Mouse (Mus musculus): ENCODE results near the gene Zmynd8. TPM values are rescaled to one million over a fixed set of nuclear protein-coding genes. Genes with fewer than 3 reads are reported as not detected.
"Not testable (repeated sequence)": the region's sequence is repeated elsewhere in the genome, so short reads cannot be mapped to it uniquely, and the experiment has no call there.

Zmynd8 gene
- total RNA-seq, 2 experiments from 2014 or later = 32.1 to 49.9 TPM

- ATAC-seq (replicated peaks; ENCODE audit: poor library complexity) = no peak
These were observed 85.9 kb downstream of the Zmynd8 start for GRCm38 (mm10) chr2:165812889-165813288.

DNA sequence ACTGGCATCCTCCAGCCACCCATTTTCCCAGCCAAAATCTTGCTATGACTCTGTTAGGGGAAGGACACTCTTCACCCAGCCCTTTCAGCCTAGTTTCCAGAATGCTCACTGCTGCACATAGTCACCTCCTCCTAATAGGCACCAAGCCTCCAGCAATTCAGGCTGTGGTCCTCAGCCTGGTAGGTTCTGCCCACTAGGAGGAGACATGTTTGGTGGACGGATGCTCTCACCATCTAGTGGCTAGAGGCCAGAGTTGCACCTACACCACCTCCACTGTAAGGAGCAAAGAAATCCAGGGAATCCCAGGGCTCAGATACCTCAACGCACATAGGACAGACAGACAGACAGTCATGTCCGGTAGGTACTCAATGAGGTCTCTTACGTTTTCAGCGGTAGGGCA is 87.3 kb downstream of the Zmynd8 start:
- ATAC-seq (replicated peaks; ENCODE audit: poor library complexity) = peak; percentile 83

DNA sequence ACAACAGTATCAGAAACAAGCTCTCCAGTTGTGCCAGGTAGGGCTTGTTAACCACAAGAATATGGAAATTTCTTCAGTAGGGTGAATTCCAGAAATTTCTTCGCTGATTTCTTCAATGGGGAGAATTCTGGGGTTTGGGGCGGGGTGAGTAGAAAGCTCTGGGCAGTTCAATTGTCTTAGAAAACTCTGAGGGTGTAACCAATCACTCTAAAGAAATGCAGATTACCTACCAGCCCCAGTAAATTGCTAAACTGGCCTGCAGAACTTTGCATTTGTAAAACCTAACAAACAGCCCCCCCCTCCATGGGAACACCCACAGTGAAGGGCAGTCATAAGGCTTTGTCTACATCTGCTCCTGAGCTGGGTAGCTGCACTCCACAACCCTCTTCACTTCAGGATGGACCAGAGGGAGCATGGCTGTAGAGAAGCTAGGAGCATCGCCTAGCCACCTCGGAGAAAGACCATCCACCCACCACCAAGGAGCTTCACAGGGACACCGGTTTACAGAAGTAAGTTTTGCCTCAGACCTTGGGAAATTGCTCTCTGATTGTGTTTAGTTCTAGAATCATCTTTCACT is 88.8 kb downstream of the Zmynd8 start:
- no peak for ATAC-seq (replicated peaks; ENCODE audit: poor library complexity)

DNA sequence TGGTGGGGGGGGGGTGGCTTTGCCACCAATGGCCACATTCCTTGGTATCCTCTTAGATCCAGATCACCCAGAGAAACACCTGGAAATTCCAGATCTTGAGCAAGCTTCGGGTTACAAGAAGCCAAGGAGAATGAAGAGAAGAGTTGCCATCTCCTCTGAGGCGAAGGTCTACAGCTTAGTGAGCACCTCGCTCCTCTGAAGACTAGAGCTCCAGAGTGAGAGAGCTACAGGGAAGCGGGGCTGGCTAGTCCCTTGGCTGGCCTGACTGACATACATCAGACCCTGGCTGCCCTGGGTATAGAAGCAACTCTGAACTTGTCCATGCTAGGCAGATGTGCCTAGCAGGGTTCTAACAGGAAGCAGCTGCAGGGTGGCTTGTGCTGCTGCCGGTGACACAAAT is 89.7 kb downstream of the Zmynd8 start:
- ATAC-seq (replicated peaks; ENCODE audit: poor library complexity) = no peak

DNA sequence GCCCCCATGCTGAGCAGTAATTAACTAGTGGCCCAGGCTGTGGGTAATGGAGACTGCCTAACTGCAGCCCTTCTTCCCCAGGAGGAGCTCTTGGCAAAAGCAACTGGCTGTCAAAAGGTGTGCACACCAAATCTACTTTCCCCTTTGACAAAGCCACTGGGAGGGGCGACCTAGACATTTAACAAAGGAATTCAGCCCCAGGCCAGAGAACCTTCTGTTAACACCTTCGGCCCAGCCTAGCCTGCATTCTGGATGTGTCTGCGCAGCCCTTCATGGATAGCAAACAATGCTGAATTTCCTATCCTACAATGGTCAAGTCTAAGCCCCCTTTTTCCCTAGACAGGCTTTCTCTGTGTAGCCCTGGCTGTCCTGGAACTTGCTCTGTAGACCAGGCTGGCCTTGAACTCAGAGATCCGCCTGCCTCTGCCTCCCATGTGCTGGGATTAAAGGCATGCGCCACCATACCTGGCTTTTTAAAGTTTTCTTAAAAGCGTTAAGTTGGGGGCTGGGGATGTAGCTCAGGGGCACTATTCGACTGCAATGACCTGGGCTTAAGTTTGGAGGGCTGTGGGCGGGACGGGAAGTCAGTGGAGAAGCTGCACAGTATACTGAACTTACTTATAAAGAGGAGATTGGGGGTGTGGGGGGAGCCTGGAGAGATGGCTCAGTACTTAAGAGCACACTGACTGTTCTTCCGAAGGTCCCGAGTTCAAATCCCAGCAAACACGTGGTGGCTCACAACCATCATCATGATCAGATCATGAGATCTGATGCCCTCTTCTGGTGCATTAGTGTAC is 90.4 kb downstream of the Zmynd8 start:
- ATAC-seq (replicated peaks; ENCODE audit: poor library complexity) = no peak

- ATAC-seq (replicated peaks; ENCODE audit: poor library complexity) = not testable (repeated sequence)
These were observed 98.6 kb downstream of the Zmynd8 start for GRCm38 (mm10) chr2:165800174-165800573.

- no peak for ATAC-seq (replicated peaks; ENCODE audit: poor library complexity)
These were observed 100.9 kb downstream of the Zmynd8 start for GRCm38 (mm10) chr2:165797876-165798275.

- peak; percentile 82 for ATAC-seq (replicated peaks; ENCODE audit: poor library complexity)
These were observed 105.6 kb downstream of the Zmynd8 start for GRCm38 (mm10) chr2:165793283-165793638.

DNA sequence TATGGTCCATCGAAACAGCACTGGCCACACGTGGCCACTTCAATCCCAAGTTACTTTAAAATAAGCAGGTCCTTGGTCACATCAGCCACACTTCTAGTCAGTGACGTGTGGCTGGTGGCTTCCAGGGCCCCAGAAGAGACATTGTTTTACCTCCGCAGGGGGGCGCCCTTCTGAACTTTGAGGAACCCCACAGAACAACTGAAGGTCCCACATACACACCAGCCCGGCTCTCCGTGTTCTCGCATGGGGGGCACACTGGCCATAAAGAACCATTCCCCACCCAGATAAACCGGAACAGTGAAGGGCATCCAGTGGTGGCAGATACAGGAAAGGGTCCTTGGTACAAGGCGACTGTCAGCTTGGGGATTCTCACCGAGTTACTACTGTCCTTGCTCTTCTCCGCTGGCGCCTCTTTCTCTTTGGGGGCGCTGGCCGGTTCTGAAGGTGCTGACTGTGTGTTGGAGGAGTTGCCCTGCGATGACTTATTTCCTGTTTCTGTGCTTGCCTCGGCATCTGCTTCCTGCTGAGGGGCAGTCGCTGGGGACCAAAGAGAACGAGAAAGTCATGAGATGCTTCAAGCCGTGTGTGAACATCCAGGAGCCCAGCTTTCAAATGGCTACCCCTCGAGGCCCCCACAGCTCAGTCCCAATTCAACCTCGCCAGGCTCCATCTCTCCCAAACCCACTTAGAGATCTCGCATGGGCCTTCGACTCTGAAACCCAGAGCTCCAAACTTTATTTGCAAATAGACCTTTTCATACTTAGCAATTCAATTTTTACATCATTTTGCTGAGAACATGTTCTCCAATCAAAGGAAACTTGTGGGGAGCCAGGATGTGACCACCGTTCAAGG is 106.2 kb downstream of the Zmynd8 start:
- ATAC-seq (replicated peaks; ENCODE audit: poor library complexity) = no peak

- ATAC-seq (replicated peaks; ENCODE audit: poor library complexity) = peak; percentile 35; the same call in 1 of the 2 replicates
These were observed 107.2 kb downstream of the Zmynd8 start for GRCm38 (mm10) chr2:165791657-165792056.

- no peak for ATAC-seq (replicated peaks; ENCODE audit: poor library complexity)
These were observed 107.8 kb downstream of the Zmynd8 start for GRCm38 (mm10) chr2:165791026-165791425.

GRCm38 (mm10) chr2:165789667-165790066 is 109.1 kb downstream of the Zmynd8 start:
- no peak for ATAC-seq (replicated peaks; ENCODE audit: poor library complexity)

- no peak for ATAC-seq (replicated peaks; ENCODE audit: poor library complexity)
These were observed 110.0 kb downstream of the Zmynd8 start for GRCm38 (mm10) chr2:165788796-165789195.

DNA sequence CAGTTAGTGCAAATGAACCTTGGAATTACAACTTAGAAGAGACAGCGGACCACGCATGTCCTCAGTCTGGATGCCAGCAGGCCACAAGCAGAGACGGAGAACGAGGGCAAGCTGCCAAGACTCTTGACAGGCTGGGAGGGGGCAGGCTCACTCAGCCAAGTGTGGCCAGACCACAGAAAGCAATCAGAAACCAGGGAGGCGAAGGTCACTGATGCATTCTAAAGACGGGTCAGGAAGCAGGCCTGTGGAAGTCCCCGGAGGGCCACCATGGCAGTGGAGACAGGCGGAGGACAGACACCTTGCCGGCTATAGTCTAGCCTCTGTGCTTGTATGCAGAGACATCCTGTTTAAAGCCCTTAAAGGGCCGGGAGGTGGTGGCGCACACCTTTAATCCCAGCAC is 110.8 kb downstream of the Zmynd8 start:
- peak; percentile 41; the same call in 1 of the 2 replicates for ATAC-seq (replicated peaks; ENCODE audit: poor library complexity)

DNA sequence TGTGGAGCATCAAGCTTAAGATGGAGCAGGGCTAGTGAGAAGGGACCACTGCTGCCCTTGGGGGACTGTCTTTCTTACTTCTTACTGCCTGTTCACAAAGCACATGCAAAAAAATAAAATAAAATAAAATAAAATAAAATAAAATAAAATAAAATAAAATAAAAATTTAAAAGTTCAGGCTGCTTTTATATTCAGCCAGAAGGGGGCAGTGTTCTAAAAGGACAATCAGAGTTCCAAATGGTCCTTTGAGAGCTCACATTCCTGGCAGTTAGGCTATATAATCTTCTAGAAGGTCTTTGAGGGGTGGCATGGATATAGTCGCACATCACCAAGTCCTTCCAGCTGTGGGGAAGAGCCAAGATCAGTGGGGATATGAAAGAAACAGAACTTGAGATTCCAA is 112.3 kb downstream of the Zmynd8 start:
- ATAC-seq (replicated peaks; ENCODE audit: poor library complexity) = no peak

DNA sequence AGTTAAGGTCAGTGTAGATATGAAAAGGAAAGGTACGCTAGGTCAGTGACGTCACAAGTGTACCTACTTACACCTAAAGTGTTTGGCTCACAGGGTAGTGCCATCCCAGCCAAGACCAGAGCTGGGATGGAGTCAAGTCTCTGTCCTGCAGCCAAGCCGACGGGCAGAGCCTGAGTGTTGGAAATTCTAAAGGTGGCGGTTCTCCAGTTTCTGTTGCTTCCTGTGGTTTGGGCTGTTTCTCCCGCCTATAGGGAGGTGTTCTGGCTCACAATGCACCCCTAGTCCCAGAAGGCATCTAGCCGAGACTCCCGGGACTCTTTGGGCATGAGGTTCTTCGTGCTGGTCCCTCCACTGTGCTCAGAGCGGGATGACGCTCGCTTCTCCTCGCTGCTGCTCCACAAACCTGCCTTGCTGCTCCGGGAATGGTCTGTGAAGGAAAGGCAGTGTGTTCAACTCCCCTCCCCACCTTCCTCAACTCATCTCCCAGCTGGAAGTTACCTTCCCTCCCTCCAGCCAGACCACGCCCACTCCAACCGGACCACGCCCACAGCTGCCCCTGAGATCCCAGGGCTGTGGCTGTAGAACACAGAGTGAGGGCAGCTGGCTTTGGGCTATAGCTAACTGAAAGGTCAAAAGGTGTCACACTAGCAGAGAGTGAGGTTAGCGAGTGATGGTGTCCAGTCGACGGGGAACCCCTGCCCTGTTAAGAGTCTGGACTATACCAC is 113.3 kb downstream of the Zmynd8 start:
- ATAC-seq (replicated peaks; ENCODE audit: poor library complexity) = no peak

GRCm38 (mm10) chr2:165782324-165782723 is 116.5 kb downstream of the Zmynd8 start:
- peak; percentile 83 for ATAC-seq (replicated peaks; ENCODE audit: poor library complexity)

DNA sequence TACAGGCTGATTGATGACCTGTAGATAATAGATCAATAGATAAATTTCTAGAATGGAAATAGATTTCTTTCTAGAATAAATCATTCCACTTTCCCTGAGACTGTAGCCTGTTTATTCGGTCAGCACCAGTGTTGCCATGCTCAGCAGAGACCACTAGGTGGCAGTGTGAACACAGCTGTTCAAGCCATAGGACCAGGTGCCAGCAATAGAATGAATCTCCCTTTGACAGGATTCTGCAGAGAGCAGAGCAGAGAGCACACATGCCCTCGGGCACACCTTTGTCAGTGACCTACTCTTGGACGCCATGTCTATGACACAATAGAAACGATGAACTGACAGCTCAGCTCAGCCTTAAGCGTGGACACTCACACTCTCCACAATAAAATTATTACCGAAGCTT is 119.9 kb downstream of the Zmynd8 start:
- peak; percentile 91 for ATAC-seq (replicated peaks; ENCODE audit: poor library complexity)

DNA sequence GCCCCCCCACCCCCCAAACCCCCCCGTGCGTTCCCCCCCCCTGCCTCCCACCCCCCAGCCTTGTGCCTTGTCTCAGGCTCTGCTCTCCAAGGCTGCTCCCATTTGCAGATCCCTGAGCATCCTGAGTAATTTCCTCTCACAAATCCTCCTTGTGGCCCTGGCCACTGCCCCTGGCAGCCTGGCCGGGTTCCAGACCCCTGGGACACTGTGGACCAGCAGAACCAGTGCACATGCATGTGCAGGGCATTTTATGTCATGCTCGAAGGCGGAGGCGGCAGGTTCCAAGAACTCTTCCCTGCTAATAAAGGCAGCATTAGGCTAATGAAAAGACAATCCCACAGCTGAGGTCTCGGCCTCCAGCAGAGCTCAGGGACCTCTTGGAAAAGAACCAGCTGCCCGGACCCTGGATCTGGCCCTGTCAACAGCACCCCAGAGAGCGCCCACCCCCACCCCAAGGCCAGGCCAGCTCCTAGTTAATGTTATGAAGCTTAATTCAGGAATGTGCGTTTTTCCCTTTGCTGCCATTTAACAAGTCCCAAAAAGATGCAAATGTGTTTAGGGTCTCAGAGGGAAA is 129.4 kb downstream of the Zmynd8 start:
- ATAC-seq (replicated peaks; ENCODE audit: poor library complexity) = no peak

DNA sequence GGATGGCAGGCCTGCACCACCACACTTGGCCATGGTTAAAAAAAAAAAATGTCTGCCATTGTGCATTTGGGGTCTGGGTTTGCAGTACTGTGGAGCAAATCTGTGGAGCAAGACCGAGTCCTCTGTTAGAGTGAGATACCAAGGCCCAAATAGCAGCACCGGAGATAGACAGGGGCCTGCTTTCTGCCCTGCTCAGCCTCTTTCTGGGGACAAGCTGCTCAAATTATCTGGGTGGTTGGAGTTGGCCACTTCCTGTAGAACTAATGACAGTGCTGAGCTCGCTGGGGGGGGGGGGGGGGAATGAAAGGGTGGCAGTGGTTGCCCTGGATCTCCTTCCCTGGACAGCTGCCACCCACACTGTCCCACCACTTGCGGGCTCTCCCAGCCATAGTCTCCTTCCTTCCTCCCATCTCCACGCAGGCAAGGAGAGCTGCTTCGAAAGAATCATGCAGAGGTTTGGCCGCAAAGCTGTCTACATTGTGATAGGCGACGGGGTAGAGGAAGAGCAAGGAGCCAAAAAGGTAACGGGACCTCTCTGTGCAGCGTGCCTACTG is 129.9 kb downstream of the Zmynd8 start:
- ATAC-seq (replicated peaks; ENCODE audit: poor library complexity) = peak; percentile 68

Data from megakaryocyte progenitor cell, adult 5-6 weeks (primary cell).